Mouse (Mus musculus): Measurements from ENCODE around the gene Gm20388. TPM values are rescaled to one million over a fixed set of nuclear protein-coding genes. Genes with fewer than 3 reads are reported as not detected.

The Gm20388 gene
- total RNA-seq, 1 experiment: 27.0 TPM

- DNase-seq (ENCODE audit: low read depth, low spot score): no peak
- no peaks in the 10 kb centered on the region; the same call in 1 of the 2 replicates for H3K36me3 ChIP-seq (ENCODE audit: control insufficient read depth, insufficient read depth, low read length, poor library complexity, severe bottlenecking)
- no peak overlapping the region for H3K9ac ChIP-seq (ENCODE audit: insufficient read depth, low read depth, low read length, poor library complexity, severe bottlenecking)
- in situ Hi-C loops (cut with MboI; ENCODE audit: low sequenced_read_pairs in 2 of 2, unreplicated experiment in 2 of 2): no loop called here
- H3K9me3 ChIP-seq (ENCODE audit: control insufficient read depth, insufficient read depth, low read depth, low read length): no peaks in the 10 kb centered on the region
- TF ChIP-seq CHD2 (IDR thresholded peaks at IDR 0.05; ENCODE audit: low read depth, low read length) (no peak), ZC3H11A (IDR thresholded peaks at IDR 0.05; ENCODE audit: borderline replicate concordance, low read depth, low read length) (no peak), ZNF384 (IDR thresholded peaks at IDR 0.05; ENCODE audit: low read depth, low read length) (no peak), HCFC1 (IDR thresholded peaks at IDR 0.05; ENCODE audit: borderline replicate concordance, insufficient read depth, low read length) (no peak), MAFK (IDR thresholded peaks at IDR 0.05; ENCODE audit: insufficient read depth, low read depth, low read length) (no peak)
- no peak overlapping the region for H3K4me3 ChIP-seq (ENCODE audit: insufficient read depth in 1 of 2, low read depth in 1 of 2, low read length in 2 of 2, poor library complexity in 1 of 2, severe bottlenecking in 1 of 2)
- peaks cover 10 to 23% of the 10 kb centered on the region in 2 experiments; a peak in 3 of 4 replicates for H3K4me1 ChIP-seq (ENCODE audit: control insufficient read depth in 2 of 2, insufficient read depth in 2 of 2, low read length in 2 of 2, poor library complexity in 1 of 2)
- H3K27ac ChIP-seq (ENCODE audit: insufficient read depth, low read depth, low read length, poor library complexity, severe bottlenecking): no peak overlapping the region
Measured at GRCm38 (mm10) chr8:121875517-121875916, 1964.9 kb downstream of the Gm20388 start.

DNA sequence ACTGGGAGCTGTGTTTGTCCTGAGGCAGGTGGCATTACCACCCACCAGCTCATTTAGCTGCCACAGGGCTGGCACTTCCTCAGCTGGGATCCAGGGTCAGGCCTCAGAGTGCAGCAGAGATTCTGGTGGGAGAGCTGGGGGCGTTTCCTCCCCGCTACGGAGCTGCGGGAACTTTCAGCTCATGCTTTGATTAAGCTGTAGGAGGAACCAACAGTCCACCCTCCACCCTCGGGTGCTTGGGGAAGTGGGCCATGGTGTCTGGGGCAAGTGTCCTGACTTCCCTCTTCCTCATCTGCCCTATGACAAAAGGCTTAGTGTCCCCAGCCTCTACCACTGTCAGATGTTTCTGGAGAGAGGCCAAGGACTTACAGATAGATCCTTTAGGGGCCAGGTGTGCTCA lies 1966.6 kb downstream of the Gm20388 start:
- in situ Hi-C loops (cut with MboI; ENCODE audit: low sequenced_read_pairs in 2 of 2, unreplicated experiment in 2 of 2): no loop called here
- Histone ChIP-seq H3K27ac (ENCODE audit: insufficient read depth, low read depth, low read length, poor library complexity, severe bottlenecking) (no peak overlapping the region), H3K36me3 (ENCODE audit: control insufficient read depth, insufficient read depth, low read length, poor library complexity, severe bottlenecking) (peaks cover 10% of the 10 kb centered on the region), H3K4me3 (ENCODE audit: insufficient read depth in 1 of 2, low read depth in 1 of 2, low read length in 2 of 2, poor library complexity in 1 of 2, severe bottlenecking in 1 of 2) (no peak overlapping the region), H3K4me1 (ENCODE audit: control insufficient read depth in 2 of 2, insufficient read depth in 2 of 2, low read length in 2 of 2, poor library complexity in 1 of 2) (peaks cover 11 to 34% of the 10 kb centered on the region in 2 experiments), H3K9ac (ENCODE audit: insufficient read depth, low read depth, low read length, poor library complexity, severe bottlenecking) (no peak overlapping the region), H3K9me3 (ENCODE audit: control insufficient read depth, insufficient read depth, low read depth, low read length) (no peaks in the 10 kb centered on the region)
- TF ChIP-seq HCFC1 (IDR thresholded peaks at IDR 0.05; ENCODE audit: borderline replicate concordance, insufficient read depth, low read length): no peak
- TF ChIP-seq ZNF384 (IDR thresholded peaks at IDR 0.05; ENCODE audit: low read depth, low read length): no peak
- no peak for TF ChIP-seq CHD2 (IDR thresholded peaks at IDR 0.05; ENCODE audit: low read depth, low read length)
- TF ChIP-seq ZC3H11A (IDR thresholded peaks at IDR 0.05; ENCODE audit: borderline replicate concordance, low read depth, low read length): no peak
- TF ChIP-seq MAFK (IDR thresholded peaks at IDR 0.05; ENCODE audit: insufficient read depth, low read depth, low read length): no peak
- DNase-seq (ENCODE audit: low read depth, low spot score): no peak

- H3K27ac ChIP-seq (ENCODE audit: insufficient read depth, low read depth, low read length, poor library complexity, severe bottlenecking): no peak overlapping the region
- no peaks in the 10 kb centered on the region for H3K9me3 ChIP-seq (ENCODE audit: control insufficient read depth, insufficient read depth, low read depth, low read length)
- peaks cover 12 to 35% of the 10 kb centered on the region in 2 experiments for H3K4me1 ChIP-seq (ENCODE audit: control insufficient read depth in 2 of 2, insufficient read depth in 2 of 2, low read length in 2 of 2, poor library complexity in 1 of 2)
- no peak for DNase-seq (ENCODE audit: low read depth, low spot score)
- no peak overlapping the region for H3K9ac ChIP-seq (ENCODE audit: insufficient read depth, low read depth, low read length, poor library complexity, severe bottlenecking)
- no peak for TF ChIP-seq HCFC1 (IDR thresholded peaks at IDR 0.05; ENCODE audit: borderline replicate concordance, insufficient read depth, low read length)
- no peak for TF ChIP-seq CHD2 (IDR thresholded peaks at IDR 0.05; ENCODE audit: low read depth, low read length)
- no peak for TF ChIP-seq MAFK (IDR thresholded peaks at IDR 0.05; ENCODE audit: insufficient read depth, low read depth, low read length)
- in situ Hi-C loops (cut with MboI; ENCODE audit: low sequenced_read_pairs in 2 of 2, unreplicated experiment in 2 of 2): no loop called here
- peaks cover 18% of the 10 kb centered on the region for H3K36me3 ChIP-seq (ENCODE audit: control insufficient read depth, insufficient read depth, low read length, poor library complexity, severe bottlenecking)
- no peak overlapping the region for H3K4me3 ChIP-seq (ENCODE audit: insufficient read depth in 1 of 2, low read depth in 1 of 2, low read length in 2 of 2, poor library complexity in 1 of 2, severe bottlenecking in 1 of 2)
Measured at GRCm38 (mm10) chr8:121877828-121878480, 1967.3 kb downstream of the Gm20388 start.

DNA sequence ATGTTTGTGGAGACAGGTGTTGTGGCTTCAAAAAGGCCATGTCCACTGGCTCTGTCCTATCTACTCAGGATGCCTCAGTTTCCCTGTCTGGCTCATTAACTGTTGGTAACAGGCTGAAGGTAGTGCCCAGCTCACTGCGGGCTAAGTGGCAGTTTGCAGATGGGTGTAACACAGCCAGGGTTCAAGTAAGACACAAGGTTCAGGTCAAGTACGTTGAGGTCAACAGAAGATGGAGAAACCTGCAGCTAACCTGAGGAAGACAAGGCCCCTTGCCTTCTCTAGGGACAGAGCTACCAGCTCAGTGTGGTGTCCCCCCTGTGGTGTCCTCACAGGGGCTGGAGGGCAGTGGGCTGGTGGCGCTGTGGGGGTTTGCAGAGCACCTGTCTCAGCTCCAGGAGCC lies 1969.1 kb downstream of the Gm20388 start:
- H3K4me3 ChIP-seq (ENCODE audit: insufficient read depth in 1 of 2, low read depth in 1 of 2, low read length in 2 of 2, poor library complexity in 1 of 2, severe bottlenecking in 1 of 2): no peak overlapping the region
- H3K9me3 ChIP-seq (ENCODE audit: control insufficient read depth, insufficient read depth, low read depth, low read length): no peaks in the 10 kb centered on the region
- in situ Hi-C loops (cut with MboI; ENCODE audit: low sequenced_read_pairs in 2 of 2, unreplicated experiment in 2 of 2): no loop called here
- peaks cover 10 to 31% of the 10 kb centered on the region in 2 experiments for H3K4me1 ChIP-seq (ENCODE audit: control insufficient read depth in 2 of 2, insufficient read depth in 2 of 2, low read length in 2 of 2, poor library complexity in 1 of 2)
- peaks cover 35% of the 10 kb centered on the region for H3K36me3 ChIP-seq (ENCODE audit: control insufficient read depth, insufficient read depth, low read length, poor library complexity, severe bottlenecking)
- no peak overlapping the region for H3K27ac ChIP-seq (ENCODE audit: insufficient read depth, low read depth, low read length, poor library complexity, severe bottlenecking)
- DNase-seq (ENCODE audit: low read depth, low spot score): no peak
- H3K9ac ChIP-seq (ENCODE audit: insufficient read depth, low read depth, low read length, poor library complexity, severe bottlenecking): no peak overlapping the region
- TF ChIP-seq MAFK (IDR thresholded peaks at IDR 0.05; ENCODE audit: insufficient read depth, low read depth, low read length) (no peak), ZNF384 (IDR thresholded peaks at IDR 0.05; ENCODE audit: low read depth, low read length) (no peak), HCFC1 (IDR thresholded peaks at IDR 0.05; ENCODE audit: borderline replicate concordance, insufficient read depth, low read length) (no peak), ZC3H11A (IDR thresholded peaks at IDR 0.05; ENCODE audit: borderline replicate concordance, low read depth, low read length) (no peak), CHD2 (IDR thresholded peaks at IDR 0.05; ENCODE audit: low read depth, low read length) (no peak)
